Mouse (Mus musculus) G1E-ER4 (cell line): Measurements from ENCODE around the gene Procr. TPM values are rescaled to one million over a fixed set of nuclear protein-coding genes. Genes with fewer than 3 reads are reported as not detected.

Source experiments
- GATA1 ChIP-seq: IDR thresholded peaks from one replicate; pipeline ENCODE4 v1.8.0; 2012; ENCODE audit warnings: low read length, inconsistent platforms
- polyA plus RNA-seq: library from polyadenylated mRNA; stranded (reverse); fragments of >175 nt; gene quantifications from 2 replicates; pipeline ENCODE4 v1.2.3, GENCODE M21; 2012

Procr gene
- polyA plus RNA-seq, 1 experiment = 0.15 TPM

DNA sequence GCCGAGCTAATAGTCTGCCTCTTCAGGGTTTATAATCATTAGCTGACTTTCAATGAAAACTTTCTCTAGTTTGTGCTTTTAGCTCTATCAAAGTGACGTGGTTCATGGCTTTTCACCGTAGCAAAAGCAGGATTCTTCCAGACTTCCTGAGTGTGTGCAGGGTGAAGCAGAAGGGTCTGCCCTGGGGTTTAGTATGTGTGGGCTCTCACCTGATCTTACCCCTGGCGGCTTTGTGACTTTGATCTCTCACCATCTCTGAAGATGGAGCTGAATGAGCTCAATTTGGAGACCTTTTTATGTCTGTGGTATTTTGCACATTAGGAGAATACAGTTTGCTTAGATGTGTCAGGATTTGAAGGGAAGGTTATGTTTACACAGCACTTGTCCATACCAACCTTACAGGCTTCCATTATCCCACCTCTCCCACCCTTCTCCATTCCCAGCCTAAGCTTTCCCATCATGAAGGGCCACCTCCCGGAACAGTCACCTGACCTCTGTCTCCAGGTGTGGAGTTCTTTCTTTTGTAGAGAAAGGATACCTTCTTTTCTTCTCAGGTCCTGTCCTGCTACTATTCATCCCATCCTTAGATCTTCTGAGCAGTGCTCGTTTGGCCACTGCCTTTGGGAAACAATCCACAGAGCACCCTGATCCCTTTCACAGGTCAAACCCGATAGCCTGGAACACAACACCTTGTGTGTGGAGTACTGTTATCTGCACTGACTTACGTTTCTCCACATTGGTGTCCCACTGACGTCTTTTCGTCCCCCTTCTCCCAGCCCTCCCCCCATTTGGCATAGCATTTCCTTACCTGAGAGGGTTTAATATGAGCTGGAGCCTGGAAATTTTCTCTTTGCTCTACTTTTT lies 26.1 kb downstream of the Procr start:
- TF ChIP-seq GATA1 = no peak

DNA sequence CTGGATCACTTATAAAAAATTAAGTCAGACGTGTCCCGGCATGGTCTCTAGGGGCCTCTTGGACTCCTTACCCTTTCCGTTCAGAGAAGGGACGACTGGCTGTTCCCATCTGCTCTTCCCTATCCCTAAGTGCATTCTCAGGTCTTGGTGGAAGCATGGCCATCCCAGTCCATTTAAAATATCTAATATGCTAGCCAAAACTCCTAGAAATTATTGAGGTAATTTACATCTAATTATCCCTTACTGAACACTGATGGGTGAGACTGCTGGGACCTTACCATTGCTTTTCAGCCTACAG lies 26.7 kb downstream of the Procr start:
- no peak for TF ChIP-seq GATA1

DNA sequence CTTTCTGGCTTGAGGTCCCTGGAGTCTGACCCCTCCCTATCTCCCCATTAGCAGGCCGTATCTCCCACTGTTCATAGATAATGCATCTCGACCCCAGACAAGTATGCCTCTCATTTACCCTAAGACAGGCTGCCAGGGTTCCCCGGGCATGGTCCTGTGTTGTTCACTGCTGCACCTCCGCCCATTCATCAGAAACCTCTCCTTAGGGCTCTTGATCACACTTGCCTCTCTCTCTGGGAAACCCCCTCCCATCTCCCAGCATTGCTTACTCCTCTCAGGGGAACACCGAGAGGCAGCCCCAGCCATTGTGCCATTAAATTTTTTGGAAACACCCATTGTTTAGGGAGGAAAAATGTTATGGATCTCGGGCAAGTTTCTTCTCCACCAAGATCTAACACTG lies 27.1 kb downstream of the Procr start:
- no peak for TF ChIP-seq GATA1

DNA sequence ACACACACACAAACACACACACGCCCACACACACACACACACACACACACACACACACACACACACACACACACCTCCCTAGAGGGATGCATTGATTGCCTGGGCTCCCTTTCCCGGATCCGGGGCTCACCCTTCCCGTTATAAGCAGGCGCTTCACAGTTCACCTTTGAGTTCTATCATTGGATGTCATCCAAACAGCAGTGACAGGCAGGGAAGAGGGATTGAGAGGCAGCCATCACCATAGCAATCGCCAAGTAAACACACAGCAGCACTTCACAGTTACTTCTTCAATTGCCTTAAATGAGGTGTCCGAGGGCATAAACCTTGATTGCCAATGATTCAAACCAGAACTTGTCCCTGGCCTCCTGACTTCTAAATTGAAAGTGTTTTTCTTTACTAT lies 28.1 kb downstream of the Procr start:
- no peak for TF ChIP-seq GATA1

DNA sequence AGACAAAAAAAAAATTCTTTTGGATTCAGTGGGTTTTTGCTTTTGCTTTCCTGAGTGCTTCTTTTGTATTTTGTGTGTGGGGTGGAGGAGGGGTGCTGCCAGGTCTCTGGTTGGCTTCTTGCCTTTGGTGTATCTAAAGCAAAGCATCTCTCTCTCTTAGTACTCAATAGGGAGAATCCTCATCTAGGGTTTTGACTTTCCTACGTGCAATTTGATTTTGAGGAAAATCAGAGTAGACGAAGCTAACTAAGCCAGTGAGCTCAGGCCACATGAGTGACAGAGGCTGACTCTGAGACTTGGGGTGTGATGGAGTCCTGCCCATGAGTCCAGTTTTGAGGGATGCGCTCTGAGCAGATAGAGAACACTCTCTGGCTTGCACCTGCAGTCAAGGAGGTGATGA lies 28.6 kb downstream of the Procr start:
- no peak for TF ChIP-seq GATA1

DNA sequence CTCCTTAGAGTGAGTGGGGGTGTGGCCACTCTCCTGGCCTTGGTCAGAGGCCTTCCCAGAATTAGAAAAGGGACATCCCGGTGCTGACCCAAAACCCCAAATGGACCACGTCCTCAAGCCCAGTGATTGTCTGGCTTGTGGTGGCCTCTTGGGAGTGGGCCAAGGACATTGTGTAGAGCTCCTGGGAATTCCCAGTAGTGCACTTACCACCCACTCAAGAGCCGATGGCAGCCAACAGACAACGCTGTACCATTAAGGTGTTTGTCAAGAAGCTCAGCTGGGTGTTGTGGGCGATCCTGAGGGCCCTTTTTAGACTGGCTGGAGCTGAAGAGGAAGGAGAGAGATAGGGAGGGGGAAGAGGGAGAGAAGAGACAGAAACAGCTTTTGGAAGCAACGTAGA lies 33.6 kb downstream of the Procr start:
- no peak for TF ChIP-seq GATA1

DNA sequence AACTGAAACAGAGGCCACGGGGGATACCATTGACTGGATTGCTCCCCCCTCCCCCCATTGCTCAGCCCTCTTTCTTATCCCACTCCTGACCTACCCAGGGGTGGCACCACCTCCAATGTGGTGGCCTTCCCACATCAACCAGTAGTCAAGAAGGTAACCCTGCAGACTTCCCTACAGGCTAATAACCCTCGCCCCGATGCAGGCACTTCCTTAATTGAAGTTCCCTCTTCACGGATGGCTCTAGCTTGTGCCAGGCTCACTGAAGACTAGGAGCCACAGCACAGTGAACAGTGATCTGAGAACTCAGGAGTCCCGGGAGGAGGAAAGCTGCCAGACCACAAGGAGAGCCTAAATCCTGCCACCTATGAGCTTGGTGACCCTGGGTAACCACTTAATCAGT lies 36.0 kb downstream of the Procr start:
- TF ChIP-seq GATA1 = no peak

DNA sequence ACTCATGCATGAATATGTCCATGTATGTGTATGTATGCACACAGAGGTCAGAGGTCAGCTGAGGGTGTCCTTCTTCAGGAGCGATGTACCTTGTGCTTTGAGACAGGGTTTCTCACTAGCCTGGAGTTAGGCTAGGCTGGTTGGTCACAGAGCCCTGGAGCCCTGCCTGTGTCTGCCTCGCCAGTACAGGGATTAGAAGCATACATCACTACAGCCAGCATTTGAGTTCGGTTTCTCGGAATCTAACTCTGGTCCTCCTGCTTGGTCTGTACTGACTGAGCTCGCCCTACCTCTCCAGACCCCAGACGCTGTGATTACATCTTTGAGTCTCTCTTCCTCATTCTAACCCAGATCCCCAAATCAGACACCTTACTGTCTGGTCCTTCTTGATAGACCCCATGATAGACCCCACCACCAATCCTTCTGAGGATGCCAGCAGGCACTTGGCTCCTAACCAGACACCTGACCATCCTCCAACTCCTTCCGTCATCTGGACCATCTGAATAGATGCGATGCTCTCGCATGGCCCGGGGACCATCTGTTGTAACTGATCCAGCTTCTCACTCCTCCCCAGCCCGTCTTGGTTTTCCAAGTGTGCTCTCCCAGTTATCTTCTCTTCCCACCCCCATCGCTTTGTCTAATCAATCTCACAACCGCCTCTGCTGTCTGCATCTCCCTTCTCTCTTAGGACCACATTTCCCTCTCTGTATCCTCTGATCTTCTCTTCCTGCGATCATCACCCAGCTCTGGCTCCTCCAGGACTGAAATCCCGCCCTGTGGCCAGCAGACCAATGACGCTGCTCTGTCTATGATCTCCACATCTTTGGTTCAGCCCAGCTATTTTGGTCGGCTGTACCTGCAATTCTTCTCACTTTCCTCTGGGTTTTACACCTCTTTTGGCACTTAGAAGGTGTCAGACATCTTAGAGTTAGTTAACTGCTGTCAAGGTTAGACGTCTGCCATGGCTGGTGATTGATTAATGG lies 37.3 kb downstream of the Procr start:
- no peak for TF ChIP-seq GATA1

DNA sequence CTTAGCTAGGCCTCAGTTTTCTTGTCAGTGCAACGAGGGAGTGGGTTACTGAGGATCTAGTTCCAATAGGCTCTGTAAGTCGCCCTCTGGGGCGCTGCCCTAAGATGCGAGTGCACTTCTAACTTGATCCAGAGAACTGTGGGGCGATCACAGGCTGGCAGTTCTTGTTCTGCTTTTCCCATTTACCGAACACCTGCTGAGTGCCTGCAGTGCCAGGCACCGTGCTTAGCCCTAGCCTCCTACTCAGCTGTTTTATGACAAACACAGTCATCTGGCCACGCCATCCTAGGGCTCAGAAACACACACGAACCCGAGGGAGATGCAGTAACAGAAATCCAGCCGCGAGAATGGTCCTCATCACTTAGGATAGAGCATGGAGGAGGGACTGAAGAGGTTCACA lies 42.0 kb downstream of the Procr start:
- no peak for TF ChIP-seq GATA1

DNA sequence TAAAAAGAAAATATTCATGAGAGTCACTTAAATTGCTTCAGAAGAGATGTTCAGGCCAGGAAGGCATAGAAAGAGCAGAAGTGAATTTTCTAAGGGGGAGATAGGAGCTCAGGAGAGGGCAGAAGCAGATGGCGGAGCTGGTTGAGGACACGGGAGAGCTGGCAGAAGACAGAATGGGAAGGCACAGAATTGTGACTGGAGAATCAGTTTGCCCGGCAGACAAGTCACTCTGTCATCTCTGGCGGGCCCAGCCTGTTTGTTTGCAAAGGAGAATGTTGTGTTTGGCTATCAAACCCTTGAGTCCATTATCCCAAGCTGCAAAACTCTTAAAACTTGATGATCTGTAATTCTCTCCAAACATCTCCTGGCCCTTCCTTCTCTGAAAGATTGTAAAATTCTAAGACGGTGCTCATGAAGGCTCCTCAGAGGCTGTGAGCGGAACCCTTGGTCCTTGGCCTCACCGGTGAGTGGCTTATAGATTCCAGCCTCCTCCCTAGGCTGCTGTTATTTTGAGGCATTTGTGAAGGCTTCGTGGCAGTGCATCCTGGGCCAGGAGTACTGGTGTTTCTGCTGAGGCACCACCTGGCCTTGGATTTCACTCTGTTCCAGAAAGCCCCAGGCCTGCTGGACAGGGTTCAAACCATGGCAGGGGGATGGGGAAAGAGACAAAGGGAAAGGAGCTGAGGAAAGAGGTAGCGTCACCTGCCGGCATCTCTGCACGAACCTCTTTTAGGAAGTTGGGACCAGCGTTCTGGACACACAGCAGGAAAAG lies 43.9 kb downstream of the Procr start:
- TF ChIP-seq GATA1 = no peak

DNA sequence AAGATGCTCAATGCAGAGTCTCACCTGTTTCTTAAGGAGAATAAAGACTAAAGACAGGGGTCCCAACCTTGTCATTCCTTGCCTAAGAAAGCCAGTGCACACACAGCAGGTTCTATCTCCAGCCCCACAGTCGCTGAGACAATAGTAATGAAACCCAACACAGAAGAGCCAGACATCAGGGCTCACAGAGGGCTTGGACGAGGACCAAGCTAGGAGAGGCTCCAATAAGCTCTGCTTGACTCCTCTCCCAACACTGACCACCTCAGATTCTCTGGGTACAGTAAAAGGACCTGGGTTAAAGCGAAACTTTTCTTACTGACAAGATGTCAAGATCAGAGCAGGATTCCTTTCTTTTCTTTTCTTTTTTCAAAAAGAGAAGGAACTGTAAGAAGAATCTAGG lies 47.7 kb downstream of the Procr start:
- TF ChIP-seq GATA1 = no peak

DNA sequence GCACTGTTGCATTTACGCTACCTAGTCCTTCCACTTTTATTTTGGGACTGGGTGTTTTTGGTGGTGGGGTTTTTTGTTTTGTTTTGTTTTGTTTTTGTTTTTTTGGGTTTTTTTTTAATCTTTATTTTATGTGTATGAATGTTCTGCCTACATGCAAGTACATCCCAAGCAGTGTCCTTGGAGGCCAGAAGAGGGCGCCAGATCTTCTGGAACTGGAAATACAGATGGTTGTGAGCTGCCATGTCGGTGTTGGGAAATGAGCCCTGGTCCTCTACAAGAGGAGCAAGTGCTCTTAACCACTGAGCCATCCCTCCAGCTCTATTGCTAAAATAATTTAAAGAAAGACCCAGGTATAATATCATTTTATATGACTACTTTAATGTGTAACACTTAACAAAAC lies 51.8 kb downstream of the Procr start:
- no peak for TF ChIP-seq GATA1

DNA sequence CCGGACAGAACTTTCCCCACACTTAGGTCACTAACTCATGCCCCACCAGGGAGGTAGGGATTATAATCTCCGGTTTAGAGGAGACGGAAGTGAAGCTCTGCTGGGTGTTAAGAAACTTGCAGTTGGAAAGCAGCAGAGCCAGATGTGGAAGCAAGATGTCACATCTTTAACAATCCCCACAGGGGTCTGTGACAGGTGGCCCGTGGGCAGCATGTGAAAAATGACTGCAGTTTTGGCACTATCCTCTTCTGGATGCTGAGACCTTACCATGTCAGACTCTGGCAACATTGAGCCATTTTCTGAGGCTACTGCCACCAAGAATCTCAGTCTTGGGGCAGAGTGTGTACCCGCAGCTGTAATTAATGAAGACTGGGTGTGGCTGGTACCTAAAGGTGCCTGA lies 53.1 kb downstream of the Procr start:
- no peak for TF ChIP-seq GATA1

Other genes with a start within 250 kb of the Procr start
- gene Acss2, start 233.2 kb upstream of the Procr start, polyA plus RNA-seq = 38.4 and 49.7 TPM in 2 replicates
- not detected in 2 replicates for gene Ggt7, start 232.9 kb upstream of the Procr start, polyA plus RNA-seq
- gene Gss, start 158.3 kb upstream of the Procr start, polyA plus RNA-seq = 17.3 and 20.9 TPM in 2 replicates
- 4.0 and 6.5 TPM in 2 replicates for gene Myh7b, start 139.9 kb upstream of the Procr start, polyA plus RNA-seq
- gene Trpc4ap, start 58.7 kb upstream of the Procr start, polyA plus RNA-seq = 87.8 and 94.0 TPM in 2 replicates
- gene Edem2, start 21.6 kb upstream of the Procr start, polyA plus RNA-seq = 36.5 and 44.1 TPM in 2 replicates
- gene Gm17581, start 15.3 kb upstream of the Procr start, polyA plus RNA-seq = not detected in 2 replicates
- not detected in 2 replicates for gene Mmp24, start 24.2 kb downstream of the Procr start, polyA plus RNA-seq
- 37.2 and 52.9 TPM in 2 replicates for gene BC029722, start 68.3 kb downstream of the Procr start, polyA plus RNA-seq
- 372 and 373 TPM in 2 replicates for gene Eif6, start 75.8 kb downstream of the Procr start, polyA plus RNA-seq
- not detected in 2 replicates for gene Fam83c, start 83.7 kb downstream of the Procr start, polyA plus RNA-seq
- 4.2 and 4.5 TPM in 2 replicates for gene Uqcc1, start 179.2 kb downstream of the Procr start, polyA plus RNA-seq
- not detected in 2 replicates for gene Gm15557, start 189.6 kb downstream of the Procr start, polyA plus RNA-seq
- gene Gdf5, start 194.2 kb downstream of the Procr start, polyA plus RNA-seq = not detected in 2 replicates
- 22.1 and 23.5 TPM in 2 replicates for gene Cep250, start 205.3 kb downstream of the Procr start, polyA plus RNA-seq